Mouse (Mus musculus) left cerebral cortex, adult 11 months (tissue): ENCODE results near the gene Unk.

Experiments
- DNase-seq: peaks from one replicate; pipeline ENCODE4 v3.0.0; 2022; ENCODE audit warnings: low spot score

Unk gene

DNA sequence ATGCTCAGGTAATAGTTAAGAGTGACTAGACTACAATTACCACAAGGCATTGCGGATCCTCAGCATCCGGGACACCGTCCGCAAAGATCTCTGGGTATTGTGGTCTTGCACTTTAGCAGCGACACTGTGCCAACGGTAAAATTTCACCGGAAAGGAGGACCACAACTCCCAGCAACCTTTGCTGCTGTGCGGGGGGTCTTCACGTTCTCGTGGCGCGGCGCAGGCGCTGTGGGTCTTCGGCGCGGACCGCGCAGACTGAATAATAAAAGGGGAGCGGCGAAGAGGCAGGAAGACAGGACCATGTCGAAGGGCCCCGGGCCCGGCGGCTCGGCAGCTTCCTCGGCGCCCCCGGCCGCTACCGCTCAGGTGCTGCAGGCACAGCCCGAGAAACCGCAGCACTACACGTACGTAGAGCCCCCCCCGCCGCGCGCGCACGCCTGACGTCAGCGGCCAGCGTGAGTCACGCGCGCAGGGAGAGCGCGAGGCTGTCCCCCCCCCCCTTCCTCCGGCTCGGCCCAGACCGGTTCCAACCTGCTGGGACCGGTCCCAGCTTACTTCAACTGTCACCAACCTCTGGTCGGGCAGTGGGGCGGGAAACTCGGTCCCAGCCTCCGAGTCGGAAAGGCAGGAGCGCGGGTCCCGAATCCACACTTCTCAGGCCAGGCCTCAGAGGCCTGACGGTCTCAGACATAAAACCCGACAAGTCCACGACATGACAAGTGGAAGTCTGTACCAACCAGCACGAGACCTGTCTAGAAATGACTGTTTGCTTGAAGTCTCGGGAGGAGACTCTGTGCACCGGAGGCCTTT, at the start of gene Unk:
Gene Unk (plus strand): TSS at position 235 of the 810 bp plus-strand sequence.
- DNase-seq = peak; percentile 98

- no peak for DNase-seq
Observed at GRCm38 (mm10) chr11:115982472-115982871, 47.6 kb upstream of the Unk start.

DNA sequence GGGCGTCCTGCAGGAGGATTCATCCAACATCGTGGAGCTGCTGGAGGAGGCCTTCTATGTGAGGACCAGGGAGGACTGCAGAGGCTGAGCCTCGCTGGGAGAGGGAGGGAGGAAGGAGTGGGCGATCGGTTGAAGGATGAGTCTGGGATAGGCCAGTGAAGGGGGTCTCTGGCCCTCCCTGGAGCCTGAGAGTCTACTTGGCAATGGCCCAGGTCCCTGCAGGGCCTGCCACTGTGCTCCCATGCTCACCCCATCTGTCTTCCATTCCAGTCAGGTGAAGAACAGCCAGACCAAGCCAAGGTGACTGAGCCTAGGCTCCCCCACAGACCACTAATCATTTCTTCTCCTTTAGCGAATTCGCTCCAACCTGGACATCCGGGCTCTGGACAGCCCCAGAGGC, 46.8 kb upstream of the Unk start:
- DNase-seq = no peak

DNA sequence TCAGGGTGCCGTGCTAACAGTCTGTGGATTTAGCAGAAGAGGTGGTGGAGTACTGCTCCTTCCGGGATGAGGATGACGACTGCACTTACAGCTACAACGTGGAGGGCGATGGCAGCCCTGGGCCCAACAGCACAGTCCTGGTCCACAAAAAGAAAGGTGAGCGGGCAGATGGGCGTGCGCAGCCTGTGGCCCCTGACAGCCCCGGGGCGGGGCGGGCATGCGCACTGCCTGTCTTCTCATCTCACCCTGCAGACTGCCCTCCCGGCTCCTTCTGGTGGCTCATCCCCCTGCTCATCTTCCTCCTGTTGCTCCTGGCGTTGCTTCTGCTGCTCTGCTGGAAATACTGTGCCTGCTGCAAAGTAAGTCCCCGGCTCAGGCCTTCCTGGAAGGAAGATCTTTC, 40.4 kb upstream of the Unk start:
- DNase-seq = no peak

GRCm38 (mm10) chr11:115992098-115992497, 38.0 kb upstream of the Unk start:
- DNase-seq = no peak

DNA sequence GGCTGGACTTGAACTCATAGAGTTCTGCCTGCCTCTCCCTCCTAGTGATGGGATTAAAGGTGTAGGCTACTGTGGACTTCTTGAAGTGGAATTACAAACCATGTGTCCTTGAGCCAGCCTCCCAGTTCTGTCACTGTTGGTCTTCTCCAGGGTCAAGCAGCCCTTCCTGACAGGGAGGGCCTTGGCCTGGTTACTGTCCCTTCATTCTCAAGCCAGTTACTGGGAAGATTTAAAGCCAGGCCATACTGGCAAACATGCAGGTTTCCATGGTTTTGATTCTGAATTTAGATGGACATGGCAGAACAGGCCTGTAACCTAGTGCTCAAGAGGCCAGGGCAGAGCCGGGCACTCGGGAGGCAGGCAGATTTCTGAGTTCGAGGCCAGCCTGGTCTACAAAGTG, 34.9 kb upstream of the Unk start:
- DNase-seq = no peak

DNA sequence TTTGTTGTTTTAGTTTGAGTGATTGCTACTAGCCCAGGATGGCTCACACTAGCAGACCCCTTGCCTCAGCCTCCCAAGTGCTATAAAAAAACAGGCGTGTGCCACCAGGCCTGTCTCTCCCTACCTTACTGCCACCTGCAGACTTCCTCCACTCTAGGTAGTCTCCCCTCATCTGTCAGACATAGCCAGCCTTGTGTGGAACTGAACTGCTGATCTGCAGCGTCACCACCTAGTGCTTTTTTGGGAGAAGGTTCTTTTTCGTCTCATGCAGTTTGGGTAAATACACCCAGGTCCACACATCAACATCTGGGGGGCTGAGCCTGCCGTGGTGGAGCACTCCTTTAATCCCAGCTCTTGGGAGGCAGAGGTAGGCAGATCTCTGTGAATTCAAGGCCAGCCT, 33.1 kb upstream of the Unk start:
- DNase-seq = no peak

- DNase-seq = no peak
Observed at GRCm38 (mm10) chr11:115997662-115998061, 32.5 kb upstream of the Unk start.

- no peak for DNase-seq
Observed at GRCm38 (mm10) chr11:115999027-115999426, 31.1 kb upstream of the Unk start.

- peak; percentile 55 for DNase-seq
Observed at GRCm38 (mm10) chr11:115999538-116000143, 30.5 kb upstream of the Unk start.

- no peak for DNase-seq
Observed at GRCm38 (mm10) chr11:116000607-116001006, 29.5 kb upstream of the Unk start.

DNA sequence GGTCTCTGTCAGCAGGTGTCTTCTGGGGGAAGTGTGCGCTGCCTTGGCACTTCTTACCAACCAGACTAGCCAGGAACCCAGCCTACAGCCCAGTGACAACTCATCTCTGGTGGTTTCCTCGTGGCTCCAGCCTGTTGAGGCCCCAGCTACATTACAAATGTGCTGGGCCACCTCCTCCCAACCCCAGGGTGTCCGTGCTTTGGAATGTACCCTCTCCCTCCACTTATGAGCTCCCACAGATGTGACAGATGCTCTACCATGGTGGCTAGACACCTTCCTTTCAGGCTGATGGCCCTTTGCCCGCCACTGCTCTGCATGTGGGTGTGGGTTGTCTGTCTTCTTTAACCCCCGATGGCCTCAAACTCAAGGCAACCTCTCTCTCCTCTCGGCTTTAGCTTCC, 28.4 kb upstream of the Unk start:
- no peak for DNase-seq

DNA sequence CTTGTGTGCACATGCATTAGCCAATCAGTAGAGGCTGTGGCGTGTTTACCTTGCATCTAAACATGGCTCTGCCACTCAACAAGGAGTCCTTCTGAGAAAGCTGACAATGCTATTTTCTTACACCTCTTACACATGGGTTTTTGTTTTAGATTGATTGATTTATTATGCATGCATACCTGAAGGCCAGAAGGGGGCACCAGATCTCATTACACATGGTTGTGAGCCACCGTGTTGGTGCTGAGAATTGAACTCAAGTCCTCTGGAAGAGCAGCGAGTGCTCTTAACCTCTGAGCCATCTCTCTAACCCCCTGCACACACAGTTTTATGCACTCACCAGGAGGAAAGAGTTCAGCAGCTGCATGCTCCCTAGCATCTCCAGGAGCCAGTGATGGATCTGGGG, 27.2 kb upstream of the Unk start:
- DNase-seq = no peak

DNA sequence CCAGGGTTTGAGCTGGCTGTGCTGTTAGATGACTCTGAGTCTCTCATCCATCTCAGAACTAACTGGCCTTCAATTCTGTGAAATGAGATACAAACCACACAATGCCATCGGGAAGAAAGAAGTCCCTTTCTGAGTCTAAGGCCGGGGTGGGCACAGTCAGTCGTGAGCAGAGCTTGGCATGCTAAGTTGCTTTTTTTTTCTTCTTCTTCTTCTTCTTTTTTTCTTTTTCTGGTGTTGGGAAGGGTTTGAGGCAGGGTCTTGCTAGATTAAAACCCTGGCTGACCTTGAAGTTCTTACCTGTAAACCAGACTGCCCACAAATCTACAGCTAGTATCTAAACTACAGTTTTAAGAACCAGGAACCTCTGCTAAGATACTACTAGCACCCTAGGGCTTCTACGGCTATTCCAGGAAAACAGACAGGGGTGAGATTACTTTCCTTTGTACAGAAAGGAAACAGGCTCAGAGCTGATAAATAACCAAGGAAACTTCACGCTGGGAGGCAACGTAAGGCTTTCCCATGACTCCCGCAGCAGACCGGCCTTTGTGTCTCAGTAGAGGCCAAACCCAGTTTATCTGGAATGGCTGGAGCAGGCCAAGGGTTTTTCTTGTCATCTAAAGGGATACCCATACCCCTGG, 25.8 kb upstream of the Unk start:
- DNase-seq = no peak

DNA sequence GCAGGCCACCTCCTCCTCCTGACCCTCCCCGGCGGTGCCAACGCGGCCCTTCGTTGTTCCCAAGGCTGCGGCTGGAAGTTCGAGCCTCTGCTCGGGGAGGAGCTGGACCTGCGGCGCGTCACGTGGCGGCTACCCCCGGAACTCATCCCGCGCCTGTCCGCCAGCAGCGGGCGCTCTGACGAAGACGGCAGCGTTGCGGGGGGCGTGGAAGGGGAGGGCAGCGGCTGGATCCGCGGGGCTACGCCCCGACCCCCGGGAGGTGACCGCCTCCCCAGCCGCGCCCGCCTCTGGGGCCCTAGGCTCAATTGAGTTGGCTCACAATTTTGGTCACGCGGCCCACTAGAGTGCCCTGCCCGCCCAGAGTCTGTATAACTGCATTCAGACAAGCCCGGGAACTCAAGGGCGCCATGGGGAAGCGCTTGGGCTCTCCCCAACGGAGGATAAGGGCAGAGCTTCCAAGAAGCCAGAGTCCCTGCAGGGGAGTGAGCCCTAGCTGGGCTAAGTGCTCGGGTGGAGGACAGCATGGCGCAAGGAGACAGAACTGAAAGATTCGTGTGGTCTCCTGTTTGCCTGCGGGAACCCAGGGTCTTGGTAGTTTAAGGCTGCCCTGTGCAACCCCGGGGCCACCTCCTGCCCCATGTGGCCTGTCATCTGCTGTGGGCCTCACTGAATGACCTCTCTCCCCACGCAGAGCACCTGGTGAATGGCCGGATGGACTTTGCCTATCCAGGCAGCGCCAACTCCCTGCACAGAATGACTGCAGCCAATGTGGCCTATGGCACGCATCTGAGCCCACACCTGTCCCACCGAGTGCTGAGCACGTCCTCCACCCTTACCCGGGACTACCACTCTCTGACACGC, 25.1 kb upstream of the Unk start:
- no peak for DNase-seq

- DNase-seq = no peak
Observed at GRCm38 (mm10) chr11:116005701-116006419, 24.3 kb upstream of the Unk start.

DNA sequence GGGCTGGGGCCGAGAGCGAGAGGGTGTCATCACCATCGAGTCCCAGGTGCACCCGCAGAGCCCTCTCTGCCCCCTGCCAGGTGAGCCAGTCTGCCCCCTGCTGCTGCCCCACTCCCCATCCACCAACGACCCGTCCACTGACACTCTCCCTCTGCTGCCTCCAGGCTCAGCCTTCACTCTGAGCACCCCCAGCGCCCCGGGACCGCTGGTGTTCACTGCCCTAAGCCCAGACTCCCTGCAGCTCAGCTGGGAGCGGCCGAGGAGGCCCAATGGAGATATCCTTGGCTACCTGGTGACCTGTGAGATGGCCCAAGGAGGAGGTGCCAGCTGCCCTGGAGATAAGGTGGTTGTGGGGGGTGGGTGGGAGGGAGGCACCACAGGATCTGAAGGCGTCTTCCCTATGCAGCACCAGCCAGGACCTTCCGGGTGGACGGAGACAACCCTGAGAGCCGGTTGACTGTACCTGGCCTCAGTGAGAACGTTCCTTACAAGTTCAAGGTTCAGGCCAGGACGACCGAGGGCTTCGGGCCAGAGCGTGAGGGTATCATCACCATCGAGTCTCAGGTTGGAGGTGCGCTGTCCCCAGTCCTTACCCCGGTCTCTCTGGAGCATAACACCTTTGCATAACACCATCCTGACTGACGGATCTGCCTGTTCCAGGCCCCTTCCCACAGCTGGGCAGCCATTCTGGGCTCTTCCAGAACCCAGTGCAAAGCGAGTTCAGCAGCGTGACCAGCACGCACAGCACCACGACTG, 22.8 kb upstream of the Unk start:
- no peak for DNase-seq

- no peak for DNase-seq
Observed at GRCm38 (mm10) chr11:116008411-116008810, 21.7 kb upstream of the Unk start.

DNA sequence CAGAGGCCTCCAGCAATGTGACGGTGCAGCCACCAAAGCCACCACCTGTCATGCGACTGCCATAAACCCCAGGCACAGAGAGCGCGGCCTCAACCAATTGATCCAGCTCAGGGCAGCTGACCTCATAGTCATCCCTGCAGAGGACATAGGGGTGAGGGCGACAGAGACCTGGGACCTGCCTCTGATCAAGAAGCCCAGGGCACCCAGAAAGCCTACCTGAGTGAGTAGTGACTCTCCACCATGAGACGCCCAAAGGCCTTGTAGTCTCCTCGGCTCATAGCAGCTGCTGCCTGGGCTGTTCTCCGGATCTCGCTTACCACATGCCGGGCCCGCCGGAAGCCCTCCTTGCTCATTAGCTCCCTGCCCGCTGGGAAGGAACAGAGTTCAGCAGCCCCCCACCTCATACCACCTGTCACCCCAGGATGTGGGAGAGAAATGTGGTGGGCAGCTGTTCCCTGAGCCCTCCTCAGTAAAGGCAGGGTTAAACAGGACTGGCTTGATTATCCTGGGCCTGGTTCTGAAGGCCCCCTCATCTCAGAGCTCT, 21.2 kb upstream of the Unk start:
- DNase-seq = no peak

GRCm38 (mm10) chr11:116009661-116010060, 20.5 kb upstream of the Unk start:
- DNase-seq = no peak

GRCm38 (mm10) chr11:116010146-116010545, 20.0 kb upstream of the Unk start:
- DNase-seq = no peak
